Mouse (Mus musculus) kidney, adult 2 months (tissue): ENCODE measurements around the gene Tmprss12. TPM values are rescaled to one million over a fixed set of nuclear protein-coding genes. Genes with fewer than 3 reads are reported as not detected.
"Not testable (repeated sequence)": the region's sequence is repeated elsewhere in the genome, so short reads cannot be mapped to it uniquely, and the experiment has no call there.

Experiments used
- DNase-seq: peaks from one replicate; pipeline ENCODE4 v3.0.0; 2021
- H3K27ac ChIP-seq: fragments of 200-500 bp; 2 replicates; pipeline ENCODE4 v1.5.1; 2012; ENCODE audit warnings: low read depth, low read length, control low read depth, inconsistent platforms; ENCODE audit not compliant: insufficient read depth
- H3K27me3 ChIP-seq: fragments of 200-500 bp; replicated peaks from 2 replicates; pipeline ENCODE4 v1.6.1; 2012; ENCODE audit warnings: mild to moderate bottlenecking, moderate library complexity, low read length, inconsistent platforms; ENCODE audit not compliant: control insufficient read depth, insufficient read depth
- H3K36me3 ChIP-seq: fragments of 200-500 bp; 2 replicates; pipeline ENCODE4 v1.6.1; 2012; ENCODE audit warnings: mild to moderate bottlenecking, moderate library complexity, low read length, inconsistent platforms; ENCODE audit not compliant: control insufficient read depth, insufficient read depth
- H3K4me1 ChIP-seq: fragments of 200-500 bp; 2 replicates; pipeline ENCODE4 v1.6.1; 2011; ENCODE audit warnings: low read length; ENCODE audit not compliant: control insufficient read depth, insufficient read depth
- H3K4me3 ChIP-seq: fragments of 200-500 bp; 2 replicates; pipeline ENCODE4 v1.5.1; 2011; ENCODE audit warnings: mild to moderate bottlenecking, low read depth, low read length, control low read depth; ENCODE audit not compliant: insufficient read depth
- CTCF ChIP-seq: fragments of 200-500 bp; conservative IDR thresholded peaks from 2 replicates; pipeline ENCODE4 v1.5.1; 2011; ENCODE audit warnings: low read depth, mild to moderate bottlenecking, control low read depth, low read length, moderate library complexity, mixed read lengths; ENCODE audit not compliant: insufficient read depth, insufficient read length
- POLR2A ChIP-seq: fragments of 200-500 bp; IDR thresholded peaks from one replicate; pipeline ENCODE4 v1.6.1; 2011; ENCODE audit warnings: low read depth, low read length, control low read depth
- WGBS: fragments of 180-500 bp; shearing (Covaris S2); methylation state at CpG from one replicate; pipeline ENCODE4 v1.1.7; 2018; 5-methylcytosine and 5-hydroxymethylcytosine counted together
- polyA plus RNA-seq: library from polyadenylated mRNA; depleted of rRNA; stranded (reverse); fragments of >200 nt; gene quantifications from 2 replicates; pipeline ENCODE4 v1.2.3, GENCODE M21; 2012; rRNA removed

The Tmprss12 gene
- polyA plus RNA-seq, 1 experiment, result 0.14 TPM

DNA sequence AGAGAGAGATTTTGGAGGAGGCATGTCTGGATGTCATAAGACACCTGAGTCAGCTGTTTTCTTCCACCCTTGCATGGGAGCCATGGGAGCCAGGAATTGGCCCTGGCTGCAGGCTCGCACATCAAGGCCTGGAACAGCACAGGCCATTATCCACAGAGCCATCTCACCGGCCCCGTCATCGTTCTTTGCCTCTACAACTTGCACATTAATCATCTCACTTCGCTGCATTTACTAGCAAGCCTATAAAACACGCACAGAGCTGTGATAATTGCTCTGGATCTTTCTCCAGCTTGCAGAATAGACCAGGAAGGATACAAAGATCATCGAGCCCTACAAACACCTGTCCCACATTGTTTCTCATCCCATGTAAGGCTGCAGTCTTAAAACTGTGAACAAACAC, 50.1 kb downstream of the Tmprss12 start:
- WGBS, result 82% methylated on average over 7 of the region's 7 CpGs
- Histone ChIP-seq H3K4me1 (no peaks in the 10 kb centered on the region), H3K27me3 (no peaks in the 10 kb centered on the region), H3K36me3 (no peaks in the 10 kb centered on the region), H3K27ac (no peak overlapping the region), H3K4me3 (no peak overlapping the region)
- TF ChIP-seq POLR2A, result no peak
- no peak for TF ChIP-seq CTCF
- no peak for DNase-seq

DNA sequence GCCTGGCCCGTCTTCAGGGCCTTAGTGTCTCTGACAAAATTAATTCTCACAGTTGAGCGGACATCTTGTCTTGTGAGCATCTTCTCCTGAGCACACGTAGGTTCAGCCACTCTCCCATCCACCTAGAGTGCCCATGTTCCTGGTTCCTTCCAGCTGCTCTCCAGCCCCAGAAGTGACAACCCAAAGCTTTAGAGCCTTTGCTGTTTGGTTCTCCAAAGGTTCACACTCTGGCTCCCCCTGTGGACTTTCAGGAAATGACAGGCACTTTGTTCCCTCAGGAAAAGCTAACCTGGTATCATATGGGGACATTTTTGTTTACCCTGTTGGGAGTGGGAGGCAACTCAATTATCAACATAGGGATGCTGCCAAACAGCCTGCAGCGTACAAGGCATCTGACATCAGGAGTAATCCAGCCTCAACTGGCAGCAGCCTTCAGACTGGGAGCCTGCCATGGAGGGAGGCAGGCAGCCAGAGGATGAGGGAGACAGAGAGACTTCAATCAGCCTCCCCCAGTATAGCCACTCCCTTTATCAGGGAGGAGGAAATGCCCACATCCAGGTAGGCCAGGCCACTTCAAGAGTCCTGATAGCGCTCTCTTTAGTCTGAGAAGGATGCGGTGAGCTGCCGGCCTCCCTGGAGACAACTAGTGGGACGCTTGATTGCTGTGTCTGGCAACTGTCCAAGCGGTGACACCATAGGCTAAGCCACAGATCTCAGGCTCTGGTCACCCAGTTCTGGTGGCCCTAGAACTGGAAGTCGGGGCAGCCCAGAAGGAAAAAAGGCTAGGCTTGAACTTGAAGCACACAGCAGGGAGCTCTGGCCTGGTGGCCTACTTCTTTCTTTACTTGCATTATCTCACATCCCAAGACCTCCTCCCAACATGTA, 51.7 kb downstream of the Tmprss12 start:
- not testable (repeated sequence) for H3K36me3 ChIP-seq, H3K4me1 ChIP-seq, H3K27ac ChIP-seq, H3K27me3 ChIP-seq, H3K4me3 ChIP-seq, DNase-seq
- WGBS, result 66% methylated on average over 3 of the region's 10 CpGs

DNA sequence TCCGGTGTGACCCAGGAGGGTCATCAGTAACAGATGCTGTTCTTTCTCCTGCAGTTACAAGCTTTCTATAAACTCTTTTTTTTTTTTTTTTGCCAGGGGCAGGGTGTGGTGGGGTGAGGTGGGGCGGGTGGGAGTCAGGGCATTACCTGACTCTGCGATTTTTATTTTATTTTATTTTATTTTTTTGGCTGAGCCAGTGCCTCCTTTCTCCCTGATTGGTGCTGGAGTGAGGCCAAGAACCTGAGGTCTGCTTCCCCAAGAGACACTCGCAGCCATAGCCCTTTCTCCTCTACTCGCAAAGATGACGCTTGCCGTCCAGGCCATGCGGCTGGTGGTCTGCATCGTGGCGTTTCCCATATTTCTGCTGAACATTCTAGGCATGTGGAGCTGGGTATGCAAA, 54.0 kb downstream of the Tmprss12 start, which contains the start of gene Mettl7a3:
Mettl7a3 (plus strand) TSS at position 301 of the 400 bp plus-strand sequence.
- no peak within 1 kb of the TSS for H3K4me3 ChIP-seq
- no peak for TF ChIP-seq CTCF
- TF ChIP-seq POLR2A, result no peak
- H3K27me3 ChIP-seq, result no peaks in the 10 kb centered on the region
- no peaks in the 10 kb centered on the region for H3K36me3 ChIP-seq
- H3K27ac ChIP-seq, result no peak within 1 kb of the TSS
- H3K4me1 ChIP-seq, result no peaks in the 10 kb centered on the region
- 68% methylated on average over 10 of the region's 10 CpGs for WGBS
- DNase-seq, result no peak

DNA sequence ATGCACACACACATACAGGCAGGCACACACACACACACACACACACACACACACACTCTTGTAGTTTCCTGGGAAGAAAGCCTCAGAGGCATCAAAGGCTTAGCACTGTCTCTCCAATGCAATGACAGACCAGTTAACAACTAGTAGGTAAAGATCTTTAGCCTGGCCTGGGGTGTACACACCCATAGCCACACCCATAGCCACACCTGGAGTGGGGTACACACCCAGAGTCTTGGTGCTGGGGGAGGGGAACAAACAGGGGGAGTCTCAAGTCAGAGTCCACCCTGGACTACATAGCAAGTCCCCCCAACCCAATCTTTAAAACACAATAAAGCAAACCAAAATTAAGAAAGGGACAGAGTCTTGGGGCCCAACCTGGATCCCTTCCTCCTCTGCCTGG, 56.7 kb downstream of the Tmprss12 start:
- H3K36me3 ChIP-seq, H3K4me3 ChIP-seq, DNase-seq, H3K27me3 ChIP-seq, H3K27ac ChIP-seq, H3K4me1 ChIP-seq: not testable (repeated sequence)

DNA sequence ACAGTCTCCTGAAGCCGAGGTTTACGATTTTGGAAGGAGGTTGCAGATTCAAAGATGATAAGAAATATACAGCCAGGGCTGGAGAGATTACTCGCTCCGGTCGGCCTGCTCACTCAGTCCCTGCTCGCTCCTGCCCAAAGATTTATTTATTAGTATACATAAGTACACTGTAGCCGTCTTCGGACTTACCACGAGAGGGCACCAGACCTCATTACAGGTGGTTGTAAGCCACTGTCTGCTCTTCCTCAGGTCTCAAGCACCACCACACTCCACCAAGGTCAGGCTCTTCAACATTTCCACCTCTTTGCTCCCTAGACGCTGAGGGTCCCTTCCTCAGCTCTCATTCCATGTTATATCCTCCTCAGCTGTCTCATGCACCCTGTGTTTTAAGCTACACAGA, 57.2 kb downstream of the Tmprss12 start:
- not testable (repeated sequence) for H3K27me3 ChIP-seq, H3K4me3 ChIP-seq, H3K4me1 ChIP-seq, H3K36me3 ChIP-seq, H3K27ac ChIP-seq
- TF ChIP-seq CTCF, result peak; percentile 39
- DNase-seq, result peak; percentile 82
- WGBS, result 41% methylated on average over 10 of the region's 10 CpGs

DNA sequence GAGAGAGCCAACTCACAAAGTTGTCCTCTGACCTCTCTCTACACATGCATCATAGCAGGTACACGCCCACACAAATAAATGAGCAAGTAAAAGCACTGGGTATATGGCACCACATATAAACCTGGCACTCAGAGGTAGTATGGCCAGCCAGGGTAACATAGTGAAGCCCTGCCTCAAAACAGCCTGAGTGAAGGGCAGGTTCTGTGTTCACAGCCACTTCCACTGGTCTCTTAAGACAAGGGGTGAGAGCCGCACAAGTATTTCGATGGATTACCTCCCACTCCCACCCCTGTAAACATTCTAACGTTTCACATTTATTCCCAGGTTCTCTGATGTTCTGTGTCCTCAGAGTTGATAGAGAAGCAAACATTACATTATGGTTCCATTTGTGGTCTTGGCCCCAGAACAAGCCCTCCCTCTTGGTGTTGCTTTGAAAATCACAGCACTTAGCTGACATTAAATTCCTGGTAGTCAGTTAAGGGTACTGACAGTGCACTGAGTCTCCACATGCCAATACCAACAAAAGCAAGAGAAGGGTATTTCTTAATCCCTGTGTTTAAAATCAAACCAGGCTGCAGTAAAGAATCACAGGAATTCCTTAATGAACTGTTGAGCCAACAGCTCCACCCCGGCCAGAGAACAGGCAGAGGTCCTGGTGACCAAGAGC, 60.8 kb downstream of the Tmprss12 start:
- 46% methylated on average over 5 of the region's 5 CpGs for WGBS

More for the DNA sequence above, 60.8 kb downstream of the Tmprss12 start:
- H3K4me1 ChIP-seq, H3K4me3 ChIP-seq, H3K27me3 ChIP-seq, H3K36me3 ChIP-seq: not testable (repeated sequence)
- DNase-seq, result peak; percentile 70
- peak overlapping the region; percentile 45; the same call in 1 of the 2 replicates for H3K27ac ChIP-seq

Other genes starting within 250 kb of the Tmprss12 start
- gene Dip2b, start 242.2 kb upstream of the Tmprss12 start, polyA plus RNA-seq, result 4.7 and 5.4 TPM in 2 replicates
- gene Atf1, start 53.0 kb upstream of the Tmprss12 start, polyA plus RNA-seq, result 38.6 and 43.7 TPM in 2 replicates
- gene Mettl7a1, start 23.3 kb downstream of the Tmprss12 start, polyA plus RNA-seq, result 370 and 430 TPM in 2 replicates
- 0.11 and 0.15 TPM in 2 replicates for gene Mettl7a3, start 54.1 kb downstream of the Tmprss12 start, polyA plus RNA-seq
- gene Methig1, start 72.3 kb downstream of the Tmprss12 start, polyA plus RNA-seq, result 16.5 and 16.6 TPM in 2 replicates
- 74.0 and 96.6 TPM in 2 replicates for gene Mettl7a2, start 72.4 kb downstream of the Tmprss12 start, polyA plus RNA-seq
- gene Higd1c, start 83.7 kb downstream of the Tmprss12 start, polyA plus RNA-seq, result 0.97 and 2.0 TPM in 2 replicates
- 1.2 TPM in 2 replicates for gene Gm5475, start 141.3 kb downstream of the Tmprss12 start, polyA plus RNA-seq
- gene Slc11a2, start 144.2 kb downstream of the Tmprss12 start, polyA plus RNA-seq, result 97.1 and 109 TPM in 2 replicates
- gene Letmd1, start 188.2 kb downstream of the Tmprss12 start, polyA plus RNA-seq, result 79.0 and 79.8 TPM in 2 replicates
- gene Csrnp2, start 214.7 kb downstream of the Tmprss12 start, polyA plus RNA-seq, result 2.6 and 2.7 TPM in 2 replicates